Mouse (Mus musculus): Measurements from ENCODE around the gene Unc13a. TPM values are rescaled to one million over a fixed set of nuclear protein-coding genes. Genes with fewer than 3 reads are reported as not detected.
"Not testable (repeated sequence)": the region's sequence is repeated elsewhere in the genome, so short reads cannot be mapped to it uniquely, and the experiment has no call there.

The Unc13a gene
- under 1 TPM; 0.18 to 0.20 TPM for total RNA-seq (2021)
- long read RNA-seq, experiment 1 = 0 reads
- long read RNA-seq, experiment 2 = 0 reads

GRCm38 (mm10) chr8:71671549-71671965, at the start of gene Unc13a:
Gene Unc13a (minus strand): TSS chr8:71671757.
- intact Hi-C loops (cut with DNase I; ENCODE audit: low total_unique reads) = no loop called here
- DNase-seq = peak; percentile 89

GRCm38 (mm10) chr8:71719928-71720457, 48.4 kb upstream of the Unc13a start:
- intact Hi-C loops (cut with DNase I; ENCODE audit: low total_unique reads) = no loop called here
- no peak for DNase-seq

- DNase-seq = no peak
- intact Hi-C loops (cut with DNase I; ENCODE audit: low total_unique reads) = no loop called here
Measured at GRCm38 (mm10) chr8:71719218-71719617, 47.7 kb upstream of the Unc13a start.

GRCm38 (mm10) chr8:71718252-71718651, 46.7 kb upstream of the Unc13a start:
- intact Hi-C loops (cut with DNase I; ENCODE audit: low total_unique reads) = no loop called here
- no peak for DNase-seq

DNA sequence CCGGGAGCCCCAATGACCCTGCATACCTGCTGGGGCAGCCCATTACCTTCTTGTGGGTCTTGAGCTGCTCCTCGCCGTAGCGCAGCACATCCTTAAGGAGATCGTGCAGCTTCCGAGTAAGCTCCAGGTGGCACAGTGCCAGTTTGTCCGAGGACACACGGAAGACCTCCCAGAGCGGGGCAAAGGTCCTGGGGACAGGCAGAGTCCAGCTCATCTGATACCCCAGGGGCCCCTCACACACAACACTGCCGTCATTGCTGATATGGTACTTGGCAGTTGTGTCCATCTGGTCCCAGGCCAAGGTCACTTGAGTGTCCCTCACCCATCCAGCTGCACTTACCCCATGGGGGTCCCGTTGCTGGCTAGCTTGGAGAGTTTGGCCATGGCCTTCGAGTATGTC, 45.5 kb upstream of the Unc13a start:
- intact Hi-C loops (cut with DNase I; ENCODE audit: low total_unique reads) = no loop called here
- DNase-seq = no peak

- intact Hi-C loops (cut with DNase I; ENCODE audit: low total_unique reads) = no loop called here
- DNase-seq = no peak
Measured at GRCm38 (mm10) chr8:71716561-71717053, 45.0 kb upstream of the Unc13a start.

DNA sequence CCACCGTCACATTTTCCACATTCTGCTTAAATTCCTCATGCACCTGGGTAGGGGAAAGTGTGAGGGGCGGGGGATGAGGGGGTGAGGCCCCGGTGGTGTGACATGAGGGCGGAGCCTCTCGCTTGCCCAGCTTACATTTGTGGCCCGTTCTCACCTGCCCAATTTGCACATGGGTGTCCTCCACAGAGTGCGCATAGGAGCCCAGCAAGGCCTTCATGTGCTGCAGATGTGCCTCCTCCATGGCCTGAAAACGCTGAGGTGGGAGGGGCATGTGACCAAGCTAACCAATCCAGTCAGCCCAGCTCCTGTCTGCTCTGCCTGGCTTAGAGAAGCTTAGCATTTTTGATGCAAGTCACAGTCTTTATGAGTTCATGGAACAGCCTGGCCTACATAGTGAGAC, 44.0 kb upstream of the Unc13a start:
- DNase-seq = no peak
- intact Hi-C loops (cut with DNase I; ENCODE audit: low total_unique reads) = no loop called here

GRCm38 (mm10) chr8:71711574-71711973, 40.0 kb upstream of the Unc13a start:
- intact Hi-C loops (cut with DNase I; ENCODE audit: low total_unique reads) = no loop called here
- no peak for DNase-seq

GRCm38 (mm10) chr8:71709800-71710446, 38.4 kb upstream of the Unc13a start:
- peak; percentile 54 for DNase-seq
- intact Hi-C loops (cut with DNase I; ENCODE audit: low total_unique reads) = loop anchor here (2.0 kb wide), 1 partner anchor 257 kb away; no protein-coding TSS in a partner anchor

DNA sequence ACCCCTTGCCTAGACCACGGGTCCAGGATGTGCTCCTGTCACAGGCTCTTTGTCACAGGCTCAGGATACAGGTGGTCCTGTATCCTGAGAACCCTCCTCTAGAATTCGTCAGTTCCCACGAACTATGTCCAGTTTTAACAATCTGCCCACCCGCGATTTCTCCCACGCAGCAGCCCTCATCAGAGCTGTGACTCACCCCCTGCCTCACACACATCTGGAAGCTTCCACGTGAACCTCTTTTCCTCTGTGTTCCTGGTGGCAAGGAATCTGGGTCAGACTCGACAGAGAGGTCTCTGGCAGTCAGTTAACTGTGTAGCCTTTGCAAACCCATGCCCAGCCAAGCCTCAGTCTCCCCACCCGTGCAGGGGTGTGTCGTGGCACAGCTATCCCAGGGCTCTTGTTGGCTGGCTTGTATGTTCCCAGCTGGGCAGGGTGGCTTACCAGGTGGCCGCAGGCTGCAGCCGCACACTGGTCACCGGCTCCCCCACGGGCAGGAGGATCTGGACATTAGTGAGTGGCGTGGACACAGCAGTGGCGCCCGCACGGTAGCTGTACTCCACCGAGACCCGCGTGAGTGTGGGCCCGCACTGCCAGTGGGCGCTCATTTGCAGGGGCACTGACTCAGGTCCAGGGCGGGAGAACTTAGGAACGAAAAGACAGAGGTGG, 37.7 kb upstream of the Unc13a start:
- intact Hi-C loops (cut with DNase I; ENCODE audit: low total_unique reads) = loop anchor here (2.0 kb wide), 1 partner anchor 258 kb away; no protein-coding TSS in a partner anchor
- no peak for DNase-seq

DNA sequence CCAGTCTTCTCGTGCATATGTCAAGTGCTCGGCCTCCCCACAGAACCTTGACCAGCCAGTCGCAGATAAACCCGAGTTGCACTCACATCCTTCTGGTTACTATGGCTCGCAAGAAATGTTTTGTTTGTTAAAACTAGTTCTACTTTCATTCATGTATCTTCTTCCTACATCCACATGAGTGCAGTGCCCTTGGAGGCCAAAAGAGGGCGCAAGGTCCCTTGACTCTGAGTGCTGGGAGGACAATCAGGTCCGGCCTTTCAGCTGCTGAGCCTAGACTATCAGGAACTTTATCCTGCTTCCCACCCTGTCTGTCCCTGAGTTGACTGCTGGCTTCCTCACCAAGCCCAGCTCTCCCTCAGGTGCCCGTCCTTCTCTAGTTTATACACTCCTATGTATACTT, 36.3 kb upstream of the Unc13a start:
- intact Hi-C loops (cut with DNase I; ENCODE audit: low total_unique reads) = loop anchor here (2.0 kb wide), 1 partner anchor 259 kb away; no protein-coding TSS in a partner anchor
- no peak for DNase-seq

- DNase-seq; intact Hi-C loops (cut with DNase I; ENCODE audit: low total_unique reads): not testable (repeated sequence)
Measured at GRCm38 (mm10) chr8:71703400-71703799, 31.8 kb upstream of the Unc13a start.

GRCm38 (mm10) chr8:71702923-71703322, 31.4 kb upstream of the Unc13a start:
- intact Hi-C loops (cut with DNase I; ENCODE audit: low total_unique reads) = no loop called here
- no peak for DNase-seq

- intact Hi-C loops (cut with DNase I; ENCODE audit: low total_unique reads) = no loop called here
- no peak for DNase-seq
Measured at GRCm38 (mm10) chr8:71702087-71702432, 30.5 kb upstream of the Unc13a start.

- intact Hi-C loops (cut with DNase I; ENCODE audit: low total_unique reads) = no loop called here
- no peak for DNase-seq
Measured at GRCm38 (mm10) chr8:71701414-71702086, 30.0 kb upstream of the Unc13a start, which contains the start of gene B3gnt3. Gene B3gnt3 (minus strand): TSS chr8:71701789.

GRCm38 (mm10) chr8:71700493-71701269, 29.1 kb upstream of the Unc13a start:
- intact Hi-C loops (cut with DNase I; ENCODE audit: low total_unique reads) = no loop called here
- DNase-seq = no peak

DNA sequence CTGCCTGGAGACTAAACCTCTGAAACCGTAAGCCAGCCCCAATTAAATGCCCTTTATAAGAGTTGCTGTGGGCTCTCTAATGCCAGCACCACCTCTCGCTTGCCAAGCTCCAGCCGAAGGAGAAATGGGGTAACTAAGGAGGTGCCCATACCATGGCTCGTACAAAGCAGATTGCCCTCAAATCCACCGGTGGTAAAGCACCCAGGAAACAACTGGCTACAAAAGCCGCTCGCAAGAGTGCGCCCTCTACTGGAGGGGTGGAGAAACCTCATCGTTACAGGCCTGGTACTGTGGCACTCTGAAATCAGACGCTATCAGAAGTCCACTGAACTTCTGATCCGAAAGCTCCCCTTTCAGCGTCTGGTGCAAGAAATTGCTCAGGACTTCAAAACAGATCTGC, 23.9 kb upstream of the Unc13a start:
- intact Hi-C loops (cut with DNase I; ENCODE audit: low total_unique reads); DNase-seq: not testable (repeated sequence)

GRCm38 (mm10) chr8:71693166-71694041, 21.8 kb upstream of the Unc13a start:
- intact Hi-C loops (cut with DNase I; ENCODE audit: low total_unique reads) = no loop called here
- no peak for DNase-seq

Measured in gastrocnemius, postnatal 14 days (tissue).